Mouse (Mus musculus): ENCODE data around the gene Olfr1037. TPM values are rescaled to one million over a fixed set of nuclear protein-coding genes. Genes with fewer than 3 reads are reported as not detected.
"Not testable (repeated sequence)": the region's sequence is repeated elsewhere in the genome, so short reads cannot be mapped to it uniquely, and the experiment has no call there.

The Olfr1037 gene
- polyA plus RNA-seq (2015; fragmentation: Nextera tagmentation; extraction: Ambion mirVana) = not detected in 2 replicates

DNA sequence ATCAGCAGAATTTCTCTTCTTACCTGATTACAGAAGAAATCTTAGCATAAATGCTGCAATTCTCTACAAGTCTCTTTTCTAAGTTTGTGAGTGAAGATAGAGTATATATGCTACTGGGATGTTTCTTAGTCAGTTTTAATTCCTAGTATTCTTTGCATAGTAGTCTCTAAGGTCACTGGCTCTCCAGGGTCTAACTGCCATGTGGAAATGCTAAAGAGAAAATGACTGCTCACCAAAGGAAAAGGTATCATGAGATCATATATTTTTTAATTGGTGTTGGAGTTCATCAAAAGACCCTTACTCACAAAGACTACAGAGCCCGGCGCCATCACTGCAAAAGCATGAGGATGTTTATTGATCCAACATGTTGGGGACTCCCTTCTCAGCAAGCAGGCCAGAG lies at the start of gene Olfr1037:
Gene Olfr1037 (minus strand): TSS at position 101 of the 400 bp plus-strand sequence.
- no peak for ATAC-seq (replicated peaks)
- H3K9ac ChIP-seq = no peak within 1 kb of the TSS
- no peak within 1 kb of the TSS for H3K4me2 ChIP-seq

DNA sequence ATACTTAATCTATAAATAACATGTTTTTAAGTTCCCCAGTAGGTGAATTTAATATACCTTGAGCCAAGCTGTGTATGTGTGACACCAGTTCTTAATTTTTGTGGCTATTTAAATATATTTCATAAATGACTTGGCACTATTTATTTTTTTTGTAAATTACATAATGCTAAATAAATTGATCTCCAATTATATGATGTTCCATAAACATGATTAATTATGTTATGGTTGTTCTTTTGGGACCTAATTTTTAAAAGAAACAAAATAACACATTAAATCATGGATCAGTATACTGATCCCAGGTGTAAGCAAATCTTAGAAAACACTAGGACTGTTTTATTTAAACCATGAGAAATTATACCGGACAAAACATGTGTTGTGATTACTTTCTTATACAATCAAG lies 48.6 kb upstream of the Olfr1037 start, which contains the start of gene Olfr1039:
Gene Olfr1039 (minus strand): TSS at position 101 of the 400 bp plus-strand sequence.
- Histone ChIP-seq H3K4me2 (no peak within 1 kb of the TSS), H3K36me3 (replicated peaks) (no peaks in the 10 kb centered on the region), H3K4me3 (no peak within 1 kb of the TSS), H3K4me1 (no peaks in the 10 kb centered on the region), H3K27ac (no peak within 1 kb of the TSS), H3K9ac (no peak within 1 kb of the TSS), H3K9me3 (no peaks in the 10 kb centered on the region), H3K27me3 (replicated peaks) (no peaks in the 10 kb centered on the region)
- ATAC-seq (replicated peaks) = no peak
- WGBS = 90% methylated on average over 1 of the region's 1 CpGs

More for the DNA sequence above, at the start of gene Olfr1037:
- Histone ChIP-seq H3K4me3 (no peak within 1 kb of the TSS), H3K27ac (no peak within 1 kb of the TSS), H3K36me3 (replicated peaks) (no peaks in the 10 kb centered on the region), H3K9me3 (no peaks in the 10 kb centered on the region), H3K27me3 (replicated peaks) (no peaks in the 10 kb centered on the region), H3K4me1 (no peaks in the 10 kb centered on the region)
- WGBS = 90% methylated on average over 2 of the region's 2 CpGs

- not testable (repeated sequence) for H3K27ac ChIP-seq; H3K36me3 ChIP-seq (replicated peaks); H3K9me3 ChIP-seq; H3K4me1 ChIP-seq; H3K4me3 ChIP-seq; H3K4me2 ChIP-seq; H3K9ac ChIP-seq; ATAC-seq (replicated peaks); H3K27me3 ChIP-seq (replicated peaks)
- 97% methylated on average over 1 of the region's 1 CpGs for WGBS
These were observed 6.7 kb downstream of the Olfr1037 start for GRCm38 (mm10) chr2:86080478-86080877.

GRCm38 (mm10) chr2:86073692-86074091 lies 13.5 kb downstream of the Olfr1037 start, which contains the start of gene Olfr1036:
Gene Olfr1036 (plus strand): TSS chr2:86073992.
- not testable (repeated sequence) for H3K4me1 ChIP-seq; ATAC-seq (replicated peaks); H3K4me3 ChIP-seq; H3K27me3 ChIP-seq (replicated peaks); H3K27ac ChIP-seq; H3K4me2 ChIP-seq; H3K9me3 ChIP-seq; H3K9ac ChIP-seq; H3K36me3 ChIP-seq (replicated peaks)

DNA sequence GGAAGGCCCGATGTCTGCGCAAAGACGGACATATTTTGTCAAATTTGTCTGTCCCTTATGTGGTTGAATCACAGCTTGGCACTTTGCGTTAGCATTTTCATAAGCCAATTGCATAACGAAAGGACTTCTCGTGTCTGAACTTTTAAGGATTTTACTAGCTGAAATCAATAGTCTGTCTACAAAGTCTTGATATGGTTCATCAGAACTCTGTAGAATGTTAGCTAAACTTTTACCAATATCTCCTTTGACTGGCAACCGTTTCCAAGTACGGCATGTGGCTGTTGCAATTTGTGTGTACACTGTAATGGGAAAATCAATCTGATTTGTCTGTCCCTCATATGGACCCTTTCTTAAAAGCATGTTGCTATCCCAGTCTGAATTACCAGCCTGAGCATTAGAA lies 17.0 kb downstream of the Olfr1037 start:
- Histone ChIP-seq H3K4me1 (no peaks in the 10 kb centered on the region), H3K4me2 (no peak overlapping the region), H3K4me3 (no peak overlapping the region), H3K36me3 (replicated peaks) (no peaks in the 10 kb centered on the region), H3K9ac (no peak overlapping the region), H3K27me3 (replicated peaks) (no peaks in the 10 kb centered on the region), H3K27ac (no peak overlapping the region), H3K9me3 (no peaks in the 10 kb centered on the region)
- ATAC-seq (replicated peaks) = no peak
- 96% methylated on average over 8 of the region's 8 CpGs for WGBS

DNA sequence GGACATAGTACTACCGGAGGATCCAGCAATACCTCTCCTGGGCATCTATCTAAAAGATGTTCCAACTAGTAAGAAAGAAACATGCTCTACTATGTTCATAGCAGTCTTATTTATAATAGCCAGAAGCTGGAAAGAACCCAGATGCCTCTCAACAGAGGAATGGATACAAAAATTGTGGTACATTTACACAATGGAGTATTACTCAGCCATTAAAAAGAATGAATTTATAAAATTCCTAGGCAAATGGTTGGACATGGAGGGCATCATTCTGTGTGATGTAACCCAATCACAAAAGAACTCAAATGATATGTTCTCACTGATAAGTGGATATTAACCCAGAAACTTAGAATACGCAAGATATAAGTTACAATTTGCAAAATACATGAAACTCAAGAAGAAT lies 23.4 kb downstream of the Olfr1037 start:
- H3K27me3 ChIP-seq (replicated peaks); H3K4me3 ChIP-seq; H3K4me1 ChIP-seq; ATAC-seq (replicated peaks); H3K36me3 ChIP-seq (replicated peaks); H3K4me2 ChIP-seq; H3K9me3 ChIP-seq; H3K9ac ChIP-seq; H3K27ac ChIP-seq: not testable (repeated sequence)
- 92% methylated on average over 2 of the region's 2 CpGs for WGBS

DNA sequence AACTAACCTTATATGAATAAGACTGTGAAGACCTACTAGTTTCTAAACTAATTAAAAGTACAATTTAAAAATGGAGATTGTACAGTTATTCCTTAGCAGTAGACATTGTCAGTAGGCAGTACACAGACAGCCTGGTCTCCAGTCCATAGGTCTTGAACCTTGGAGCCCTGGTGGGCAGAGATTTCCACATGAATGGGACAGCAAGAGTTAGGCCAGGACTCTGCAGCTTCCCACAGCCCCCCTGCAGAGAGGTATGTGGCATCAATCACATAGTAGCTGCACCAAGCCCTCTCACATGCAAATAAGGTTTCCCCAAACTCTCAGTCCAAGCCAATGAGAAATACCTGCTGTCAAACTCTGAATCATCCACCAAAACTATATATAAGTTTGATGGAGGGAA lies 36.4 kb downstream of the Olfr1037 start:
- H3K9ac ChIP-seq; H3K9me3 ChIP-seq; H3K4me2 ChIP-seq; H3K27ac ChIP-seq; ATAC-seq (replicated peaks); H3K4me1 ChIP-seq; H3K27me3 ChIP-seq (replicated peaks); H3K4me3 ChIP-seq; H3K36me3 ChIP-seq (replicated peaks): not testable (repeated sequence)

DNA sequence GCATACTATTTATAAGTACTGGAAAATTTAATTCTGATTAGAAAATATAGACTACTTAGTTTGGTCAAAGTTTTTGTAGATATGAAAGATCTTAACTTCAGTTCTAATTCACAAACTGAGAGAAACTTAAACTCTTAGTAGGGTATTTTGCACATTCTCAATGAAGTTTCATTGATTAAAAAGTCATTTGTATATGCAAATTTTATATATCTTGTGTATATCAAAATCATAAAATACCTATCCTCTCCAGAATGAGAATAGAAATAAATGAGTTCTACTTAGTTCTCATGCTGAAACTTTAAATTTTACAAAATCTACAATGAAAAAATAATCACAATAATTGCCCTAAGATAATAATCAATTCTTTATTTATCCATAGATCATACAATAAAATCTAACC lies 41.6 kb downstream of the Olfr1037 start, which contains the start of gene Olfr1034:
Gene Olfr1034 (plus strand): TSS at position 301 of the 400 bp plus-strand sequence.
- Histone ChIP-seq H3K36me3 (replicated peaks) (no peaks in the 10 kb centered on the region), H3K27me3 (replicated peaks) (no peaks in the 10 kb centered on the region)
- no peak for ATAC-seq (replicated peaks)

More for the DNA sequence above, 41.6 kb downstream of the Olfr1037 start, which contains the start of gene Olfr1034:
- Histone ChIP-seq H3K9ac (no peak within 1 kb of the TSS), H3K4me2 (no peak within 1 kb of the TSS), H3K4me3 (no peak within 1 kb of the TSS), H3K4me1 (no peaks in the 10 kb centered on the region), H3K27ac (no peak within 1 kb of the TSS), H3K9me3 (no peaks in the 10 kb centered on the region)

Other genes starting within 250 kb of the Olfr1037 start
- not detected in 2 replicates for gene Olfr1019, start 241.9 kb downstream of the Olfr1037 start, polyA plus RNA-seq (2015; fragmentation: Nextera tagmentation; extraction: Ambion mirVana)
- gene Olfr1020, start 240.4 kb downstream of the Olfr1037 start, polyA plus RNA-seq (2015; fragmentation: Nextera tagmentation; extraction: Ambion mirVana) = not detected in 2 replicates
- not detected in 2 replicates for gene Olfr1022, start 218.8 kb downstream of the Olfr1037 start, polyA plus RNA-seq (2015; fragmentation: Nextera tagmentation; extraction: Ambion mirVana)
- gene Olfr1023, start 201.7 kb downstream of the Olfr1037 start, polyA plus RNA-seq (2015; fragmentation: Nextera tagmentation; extraction: Ambion mirVana) = not detected in 2 replicates
- not detected in 2 replicates for gene Olfr1024, start 182.3 kb downstream of the Olfr1037 start, polyA plus RNA-seq (2015; fragmentation: Nextera tagmentation; extraction: Ambion mirVana)
- gene Olfr1025-ps1, start 172.2 kb downstream of the Olfr1037 start, polyA plus RNA-seq (2015; fragmentation: Nextera tagmentation; extraction: Ambion mirVana) = not detected in 2 replicates
- gene Olfr1026, start 165.8 kb downstream of the Olfr1037 start, polyA plus RNA-seq (2015; fragmentation: Nextera tagmentation; extraction: Ambion mirVana) = not detected in 2 replicates
- not detected in 2 replicates for gene Olfr1028, start 136.9 kb downstream of the Olfr1037 start, polyA plus RNA-seq (2015; fragmentation: Nextera tagmentation; extraction: Ambion mirVana)
- not detected in 2 replicates for gene Olfr1029, start 113.5 kb downstream of the Olfr1037 start, polyA plus RNA-seq (2015; fragmentation: Nextera tagmentation; extraction: Ambion mirVana)
- gene Olfr1030, start 108.1 kb downstream of the Olfr1037 start, polyA plus RNA-seq (2015; fragmentation: Nextera tagmentation; extraction: Ambion mirVana) = not detected in 2 replicates
- not detected in 2 replicates for gene Olfr1031, start 97.1 kb downstream of the Olfr1037 start, polyA plus RNA-seq (2015; fragmentation: Nextera tagmentation; extraction: Ambion mirVana)
- gene Olfr1032, start 81.8 kb downstream of the Olfr1037 start, polyA plus RNA-seq (2015; fragmentation: Nextera tagmentation; extraction: Ambion mirVana) = not detected in 2 replicates
- not detected in 2 replicates for gene Olfr1033, start 66.8 kb downstream of the Olfr1037 start, polyA plus RNA-seq (2015; fragmentation: Nextera tagmentation; extraction: Ambion mirVana)
- not detected in 2 replicates for gene Olfr1034, start 41.5 kb downstream of the Olfr1037 start, polyA plus RNA-seq (2015; fragmentation: Nextera tagmentation; extraction: Ambion mirVana)
- gene Olfr1036, start 13.4 kb downstream of the Olfr1037 start, polyA plus RNA-seq (2015; fragmentation: Nextera tagmentation; extraction: Ambion mirVana) = not detected in 2 replicates
- gene Olfr1039, start 48.5 kb upstream of the Olfr1037 start, polyA plus RNA-seq (2015; fragmentation: Nextera tagmentation; extraction: Ambion mirVana) = not detected in 2 replicates
- not detected in 2 replicates for gene Olfr1040, start 59.3 kb upstream of the Olfr1037 start, polyA plus RNA-seq (2015; fragmentation: Nextera tagmentation; extraction: Ambion mirVana)
- not detected in 2 replicates for gene Olfr1042, start 74.5 kb upstream of the Olfr1037 start, polyA plus RNA-seq (2015; fragmentation: Nextera tagmentation; extraction: Ambion mirVana)
- not detected in 2 replicates for gene Olfr1043, start 80.1 kb upstream of the Olfr1037 start, polyA plus RNA-seq (2015; fragmentation: Nextera tagmentation; extraction: Ambion mirVana)
- not detected in 2 replicates for gene Olfr1044, start 90.4 kb upstream of the Olfr1037 start, polyA plus RNA-seq (2015; fragmentation: Nextera tagmentation; extraction: Ambion mirVana)
- gene Olfr52, start 98.3 kb upstream of the Olfr1037 start, polyA plus RNA-seq (2015; fragmentation: Nextera tagmentation; extraction: Ambion mirVana) = not detected in 2 replicates
- gene Olfr1045, start 115.6 kb upstream of the Olfr1037 start, polyA plus RNA-seq (2015; fragmentation: Nextera tagmentation; extraction: Ambion mirVana) = not detected in 2 replicates
- gene Olfr1046, start 131.9 kb upstream of the Olfr1037 start, polyA plus RNA-seq (2015; fragmentation: Nextera tagmentation; extraction: Ambion mirVana) = not detected in 2 replicates
- not detected in 2 replicates for gene Olfr1047, start 144.0 kb upstream of the Olfr1037 start, polyA plus RNA-seq (2015; fragmentation: Nextera tagmentation; extraction: Ambion mirVana)
- gene Olfr1048, start 152.9 kb upstream of the Olfr1037 start, polyA plus RNA-seq (2015; fragmentation: Nextera tagmentation; extraction: Ambion mirVana) = not detected in 2 replicates
- gene Olfr1049, start 170.9 kb upstream of the Olfr1037 start, polyA plus RNA-seq (2015; fragmentation: Nextera tagmentation; extraction: Ambion mirVana) = not detected in 2 replicates
- gene Olfr1051, start 191.7 kb upstream of the Olfr1037 start, polyA plus RNA-seq (2015; fragmentation: Nextera tagmentation; extraction: Ambion mirVana) = not detected in 2 replicates
- gene Olfr1052, start 205.1 kb upstream of the Olfr1037 start, polyA plus RNA-seq (2015; fragmentation: Nextera tagmentation; extraction: Ambion mirVana) = not detected in 2 replicates
- gene Olfr1053, start 227.9 kb upstream of the Olfr1037 start, polyA plus RNA-seq (2015; fragmentation: Nextera tagmentation; extraction: Ambion mirVana) = not detected in 2 replicates
- gene Olfr1054, start 248.0 kb upstream of the Olfr1037 start, polyA plus RNA-seq (2015; fragmentation: Nextera tagmentation; extraction: Ambion mirVana) = not detected in 2 replicates

Data from midbrain, embryonic 15.5 days (tissue).